Mouse (Mus musculus) embryo, embryonic 10 days (tissue): ENCODE measurements around the gene Sptbn4.

Source experiments
- DNase-seq: peaks from one replicate; pipeline ENCODE4 v3.0.0-alpha.2; 2015; ENCODE audit warnings: low spot score

Gene Sptbn4

DNA sequence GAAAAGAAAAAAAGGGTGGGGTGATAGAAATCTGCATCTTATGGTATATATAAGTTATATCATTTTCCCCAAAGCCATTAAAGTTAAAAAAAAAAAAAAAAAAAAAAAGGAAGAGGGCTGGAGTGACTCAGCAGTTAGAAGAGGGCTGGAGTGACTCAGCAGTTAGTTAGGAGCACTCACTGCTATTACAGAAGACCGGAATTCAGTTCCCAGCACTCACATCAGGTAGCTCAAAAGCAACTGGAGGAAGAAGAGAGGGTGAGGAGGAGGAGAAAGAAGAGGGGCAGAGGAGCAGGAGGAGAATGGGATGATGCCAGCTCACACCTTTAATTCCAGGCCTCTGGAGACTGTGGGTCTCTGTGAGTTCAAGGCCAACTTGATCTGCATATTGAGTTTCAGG is 64.3 kb downstream of the Sptbn4 start:
- no peak for DNase-seq

GRCm38 (mm10) chr7:27381560-27381959 is 65.9 kb downstream of the Sptbn4 start:
- DNase-seq = no peak

GRCm38 (mm10) chr7:27381009-27381408 is 66.5 kb downstream of the Sptbn4 start:
- DNase-seq = no peak

DNA sequence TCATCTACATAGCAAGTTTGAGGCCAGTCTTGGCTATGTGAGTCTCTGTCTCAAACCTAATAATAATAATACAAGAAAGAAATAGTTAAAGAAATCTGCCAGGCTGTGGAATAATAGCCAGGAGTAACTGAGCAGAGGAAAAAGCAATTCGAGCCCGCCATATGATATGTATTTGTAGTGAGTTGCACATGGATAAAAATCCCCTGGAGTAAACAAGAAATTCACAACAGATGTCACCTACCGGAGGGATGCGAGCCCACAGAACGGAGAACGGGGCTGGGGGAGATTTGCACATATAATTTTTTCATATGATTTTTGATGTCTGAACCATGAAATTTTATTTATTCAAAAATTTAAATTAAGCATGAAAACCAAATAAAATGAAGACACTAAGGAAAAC is 67.7 kb downstream of the Sptbn4 start:
- DNase-seq = no peak

DNA sequence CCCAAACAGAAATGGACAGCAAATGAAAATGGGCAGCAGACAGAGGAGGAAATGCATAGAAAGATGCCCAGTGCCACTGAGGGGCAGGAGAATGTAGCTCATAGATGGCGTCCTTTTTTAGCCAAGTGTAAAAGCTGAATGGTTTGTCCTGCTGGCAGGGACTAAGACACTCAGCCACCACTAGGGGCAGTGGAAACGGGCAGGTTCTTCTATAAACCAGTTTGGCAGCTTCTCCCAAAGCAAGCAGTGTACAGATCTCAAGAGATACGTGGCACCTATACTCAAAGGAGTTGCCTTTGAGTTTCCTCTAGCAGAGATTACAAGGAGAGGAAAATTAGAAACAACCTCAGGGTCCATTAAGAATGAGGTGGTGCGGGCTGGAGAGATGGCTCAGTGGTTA is 69.1 kb downstream of the Sptbn4 start:
- peak; percentile 72 for DNase-seq

DNA sequence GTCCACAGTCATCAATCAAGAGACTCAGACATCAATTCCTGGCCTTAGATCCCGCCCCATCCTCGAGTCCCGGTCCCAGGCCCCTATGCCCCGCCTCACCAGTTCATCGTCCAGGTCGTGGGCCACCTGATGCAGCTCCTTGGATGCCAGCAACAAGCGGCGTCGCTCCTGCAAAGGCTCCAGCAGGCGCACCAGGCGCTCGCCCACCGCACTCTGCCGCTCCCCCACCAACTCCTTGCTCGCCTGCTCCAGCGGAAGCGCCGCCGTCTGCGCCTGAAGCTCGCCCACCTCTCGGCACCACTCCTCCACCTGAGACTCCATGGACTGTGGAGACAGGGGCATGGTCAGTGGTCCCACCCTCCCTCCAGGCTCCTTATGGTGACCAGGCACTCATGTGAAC is 72.2 kb downstream of the Sptbn4 start:
- peak; percentile 29 for DNase-seq

DNA sequence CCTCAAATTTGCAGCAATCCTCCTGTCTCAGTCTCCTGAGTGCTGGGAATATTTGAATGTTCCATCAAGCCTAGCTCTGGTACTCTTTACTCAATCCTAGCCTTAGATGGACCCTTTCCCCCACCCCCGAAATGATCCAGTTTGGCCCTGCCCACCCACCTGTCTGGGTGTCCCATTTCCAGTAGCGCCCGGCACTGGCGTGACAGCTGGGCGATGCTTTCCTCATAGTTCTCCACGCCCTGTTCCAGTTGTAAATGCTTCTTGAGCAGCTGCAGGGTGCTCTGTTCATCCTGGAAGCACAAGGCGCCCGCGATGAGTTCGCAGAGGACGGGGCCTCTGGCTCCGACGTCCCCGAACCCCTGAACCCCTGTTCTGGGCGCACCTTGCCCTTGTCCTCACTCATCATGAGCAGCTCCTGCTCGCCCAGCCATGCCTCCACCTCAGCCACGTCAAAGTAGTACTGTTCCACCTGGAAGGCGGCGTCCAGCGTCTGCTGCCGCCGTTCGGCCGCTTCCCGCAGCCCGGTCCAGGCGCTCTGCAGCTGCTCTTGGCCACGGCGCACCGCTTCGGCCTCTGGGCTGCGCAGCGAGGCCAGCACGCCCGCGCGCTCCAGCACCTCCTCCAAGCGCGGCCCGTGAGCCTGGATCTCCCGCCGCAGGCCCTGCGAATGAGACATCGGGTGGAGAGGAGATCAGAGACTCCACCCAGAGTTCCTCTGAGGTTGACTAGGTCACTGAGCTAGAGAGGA is 75.6 kb downstream of the Sptbn4 start:
- DNase-seq = peak; percentile 40

DNA sequence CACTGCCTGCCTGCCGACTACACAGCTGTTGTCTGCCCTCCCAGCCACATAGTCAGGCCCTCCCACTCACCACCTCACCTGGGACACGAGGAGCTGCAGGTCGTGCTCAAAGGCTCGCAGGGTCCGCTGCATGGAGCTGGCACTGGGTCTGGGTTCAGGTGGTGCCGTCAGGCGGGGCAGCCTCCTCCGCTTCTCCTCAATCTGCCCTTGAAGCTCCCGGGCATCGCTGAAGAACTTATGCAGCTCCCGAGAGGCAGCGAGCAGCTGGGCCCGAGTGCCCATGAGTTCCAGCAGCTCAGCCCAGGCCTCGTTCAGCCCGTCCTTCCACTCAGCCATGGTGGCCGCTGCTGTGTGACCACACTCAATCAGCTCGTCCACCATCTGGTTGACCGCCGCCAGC is 78.4 kb downstream of the Sptbn4 start:
- no peak for DNase-seq

DNA sequence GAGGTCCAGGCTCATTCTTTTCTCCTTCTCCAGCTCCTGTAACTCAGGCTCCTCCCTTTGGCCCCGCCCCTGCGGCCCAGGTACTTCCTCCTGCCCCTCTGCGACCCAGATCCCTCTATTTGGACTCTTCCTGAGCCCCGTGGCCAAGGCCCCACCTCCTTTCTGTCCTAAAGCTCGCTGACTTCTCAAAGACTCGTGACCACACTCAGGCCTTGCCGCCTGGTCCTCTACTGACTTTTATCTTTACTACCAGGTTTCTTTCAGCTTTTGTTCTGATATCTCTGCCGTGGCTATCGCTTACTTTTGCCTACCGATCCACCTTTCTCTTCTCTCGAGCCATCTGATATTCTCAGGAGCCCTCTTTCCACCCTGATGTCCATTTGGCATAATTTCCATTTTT is 79.5 kb downstream of the Sptbn4 start:
- DNase-seq = no peak

- DNase-seq = no peak
Observed at GRCm38 (mm10) chr7:27366082-27366844, 81.2 kb downstream of the Sptbn4 start.

GRCm38 (mm10) chr7:27364379-27364778 is 83.1 kb downstream of the Sptbn4 start:
- DNase-seq = no peak

DNA sequence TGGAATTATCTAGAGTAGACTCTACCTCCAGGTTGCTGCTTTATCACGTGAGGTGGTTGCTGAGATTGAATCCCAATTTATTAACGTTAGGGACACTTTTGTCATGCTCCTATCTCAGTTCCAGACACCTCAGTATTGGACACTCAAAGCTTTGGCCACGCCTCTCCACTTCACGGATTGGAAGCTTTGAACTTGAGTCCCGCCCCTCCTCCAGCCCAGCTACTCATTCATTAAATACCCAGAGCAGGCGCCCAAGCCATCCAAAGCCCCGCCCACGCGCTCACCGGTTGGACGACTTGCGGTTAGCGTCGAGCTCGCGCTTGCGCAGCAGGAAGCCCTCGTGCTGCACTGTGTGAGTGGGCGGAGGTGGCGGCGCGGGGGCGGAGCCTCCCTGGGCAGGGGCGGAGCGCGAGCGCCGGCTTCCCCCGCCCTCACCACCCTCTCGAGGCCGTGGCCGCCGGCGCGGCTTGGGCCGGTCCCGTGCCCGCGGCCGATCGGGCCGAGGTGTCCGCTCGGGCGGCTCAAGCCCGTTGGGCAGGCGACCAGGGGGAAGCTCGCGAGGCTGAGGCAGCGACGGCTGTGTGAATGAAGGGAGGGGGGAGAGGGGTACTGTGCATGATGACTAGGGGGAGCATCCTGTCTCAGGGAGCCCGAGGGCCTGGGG is 86.1 kb downstream of the Sptbn4 start:
- DNase-seq = peak; percentile 100

GRCm38 (mm10) chr7:27360749-27361148 is 86.7 kb downstream of the Sptbn4 start:
- no peak for DNase-seq

- no peak for DNase-seq
Observed at GRCm38 (mm10) chr7:27359706-27360358, 87.7 kb downstream of the Sptbn4 start.

GRCm38 (mm10) chr7:27359162-27359561 is 88.3 kb downstream of the Sptbn4 start:
- DNase-seq = no peak

GRCm38 (mm10) chr7:27357595-27357978 is 89.9 kb downstream of the Sptbn4 start:
- DNase-seq = no peak

- DNase-seq = peak; percentile 46
Observed at GRCm38 (mm10) chr7:27356861-27357594, 90.5 kb downstream of the Sptbn4 start, which contains the start of gene Gm20479. Gm20479 (minus strand) TSS chr7:27357419.

DNA sequence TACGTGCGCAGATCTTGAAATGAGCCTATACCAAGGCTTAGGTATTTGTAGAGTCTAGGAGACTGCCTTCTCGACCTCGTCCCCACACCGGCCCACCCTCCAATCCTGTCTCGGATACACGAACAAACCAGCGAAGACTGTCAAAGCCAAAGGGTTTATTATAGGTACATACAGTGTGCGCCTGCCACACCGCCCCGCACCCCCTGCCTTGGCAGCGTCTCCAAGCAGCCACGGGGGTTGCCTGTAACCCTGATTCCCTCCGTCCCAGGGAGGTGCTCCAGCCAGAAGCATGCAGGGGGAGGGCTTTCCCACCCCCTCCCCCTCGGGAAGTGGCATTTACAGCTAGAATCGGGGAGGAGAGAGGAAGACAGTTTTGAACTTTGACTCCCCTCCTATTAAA is 91.2 kb downstream of the Sptbn4 start:
- DNase-seq = peak; percentile 20

DNA sequence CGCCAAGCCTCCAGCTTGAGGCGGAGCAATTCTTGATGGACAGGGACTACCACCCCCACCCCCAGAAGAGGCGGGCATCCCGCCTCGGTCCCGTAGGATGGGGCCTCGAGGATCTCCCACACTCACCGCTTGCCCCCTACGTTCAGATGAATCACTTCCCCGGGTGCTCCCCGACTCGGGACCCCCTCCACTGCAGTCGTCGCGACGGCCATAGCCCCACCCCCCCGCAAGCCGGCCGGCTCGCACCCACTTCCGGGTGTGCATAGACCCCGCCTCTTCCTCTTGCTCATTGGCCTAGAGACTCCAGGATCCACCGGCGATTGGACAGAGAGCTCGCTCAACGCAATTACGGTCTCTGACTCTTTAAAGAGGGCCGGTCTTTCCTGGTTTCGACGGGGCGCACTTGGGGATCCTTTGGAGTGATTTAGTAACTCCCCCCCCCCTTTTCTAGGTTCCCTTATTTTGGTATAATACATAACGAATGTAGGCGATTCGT is 91.7 kb downstream of the Sptbn4 start, which contains the start of gene Shkbp1:
Shkbp1 (minus strand) TSS at position 275 of the 496 bp plus-strand sequence.
- DNase-seq = peak; percentile 95

DNA sequence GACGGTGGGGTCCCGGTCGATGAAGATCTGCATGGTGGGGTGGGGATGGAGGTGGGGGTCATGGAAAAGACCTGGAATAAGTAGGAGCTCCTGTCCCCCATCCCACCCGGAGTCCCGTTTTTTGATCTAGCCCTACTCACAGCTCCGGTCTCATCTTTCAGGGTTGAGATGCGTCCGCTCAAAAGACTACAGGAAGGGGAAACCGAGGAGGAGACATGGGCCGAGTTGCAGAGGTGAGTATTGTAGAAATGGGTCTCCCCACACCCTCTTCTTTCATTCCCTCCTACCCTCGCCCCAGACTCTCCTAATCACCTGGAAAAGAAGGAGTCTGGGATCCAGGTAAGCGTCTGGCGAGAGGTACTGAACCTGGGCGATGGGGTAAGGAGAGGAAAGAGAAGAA is 92.2 kb downstream of the Sptbn4 start:
- no peak for DNase-seq

DNA sequence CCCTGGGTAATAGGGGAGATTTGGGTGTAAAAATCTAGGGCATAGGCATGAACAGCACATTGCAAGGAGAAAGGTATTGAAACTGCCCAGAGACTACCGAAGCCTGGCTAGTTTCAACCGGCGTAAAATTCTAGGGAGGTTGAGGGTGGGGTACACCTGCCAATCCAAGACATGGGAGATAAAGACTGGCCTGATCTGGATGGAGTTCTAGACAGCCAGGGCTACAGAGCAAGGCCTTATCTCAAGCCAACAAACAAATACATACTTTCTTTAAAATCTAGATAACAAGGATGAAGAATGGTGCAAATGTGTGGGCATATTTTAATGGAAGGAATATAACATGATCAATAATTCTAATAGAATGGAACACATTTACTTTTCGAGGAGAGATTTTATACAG is 92.7 kb downstream of the Sptbn4 start:
- DNase-seq = no peak
